Mouse (Mus musculus): Measurements from ENCODE around the gene Lypd8. TPM values are rescaled to one million over a fixed set of nuclear protein-coding genes. Genes with fewer than 3 reads are reported as not detected.

The Lypd8 gene
- polyA plus RNA-seq, 1 experiment from 2014 or later, result 1,152 TPM

- Histone ChIP-seq H3K9me3 (ENCODE audit: control insufficient read depth, low read length) (no peaks in the 10 kb centered on the region), H3K27ac (replicated peaks) (no peak overlapping the region), H3K36me3 (ENCODE audit: control insufficient read depth, insufficient read depth, low read length) (no peaks in the 10 kb centered on the region), H3K9ac (ENCODE audit: low read length) (no peak overlapping the region), H3K4me3 (ENCODE audit: low read depth, low read length) (no peak overlapping the region), H3K4me2 (replicated peaks; ENCODE audit: low read depth) (no peak overlapping the region), H3K27me3 (ENCODE audit: control insufficient read depth, insufficient read depth, low read length) (no peaks in the 10 kb centered on the region), H3K4me1 (replicated peaks; ENCODE audit: control insufficient read depth, insufficient read depth) (no peaks in the 10 kb centered on the region)
- TF ChIP-seq EP300 (optimal IDR thresholded peaks at IDR 0.05) (no peak), CTCF (IDR thresholded peaks at IDR 0.05; ENCODE audit: low read depth) (no peak)
- no peak for ATAC-seq (ENCODE audit: low FRiP score, low TSS enrichment)
- 51% methylated on average over 3 of the region's 3 CpGs for whole genome bisulfite sequencing
- no peak for DNase-seq (ENCODE audit: low spot score)
Measured at GRCm38 (mm10) chr11:58408066-58408465, 29.2 kb downstream of the Lypd8 start.

GRCm38 (mm10) chr11:58418336-58418735, 39.5 kb downstream of the Lypd8 start:
- H3K9ac ChIP-seq (ENCODE audit: low read length), result no peak overlapping the region
- DNase-seq (ENCODE audit: low spot score) (no peak), ATAC-seq (ENCODE audit: low FRiP score, low TSS enrichment) (peak; percentile 51; the same call in 1 of the 2 replicates)
- TF ChIP-seq CTCF (IDR thresholded peaks at IDR 0.05; ENCODE audit: low read depth) (no peak), EP300 (optimal IDR thresholded peaks at IDR 0.05) (no peak)
- no peak overlapping the region for H3K4me2 ChIP-seq (replicated peaks; ENCODE audit: low read depth)
- H3K4me1 ChIP-seq (replicated peaks; ENCODE audit: control insufficient read depth, insufficient read depth), result 0 out of 2 replicates have a peak, but pooled peaks cover 3% of the 10 kb centered on the region
- no peaks in the 10 kb centered on the region for H3K27me3 ChIP-seq (ENCODE audit: control insufficient read depth, insufficient read depth, low read length)
- no peak overlapping the region for H3K4me3 ChIP-seq (ENCODE audit: low read depth, low read length)
- no peaks in the 10 kb centered on the region for H3K36me3 ChIP-seq (ENCODE audit: control insufficient read depth, insufficient read depth, low read length)
- H3K27ac ChIP-seq (replicated peaks), result peak overlapping the region; percentile 41
- WGBS, result 29% methylated on average over 3 of the region's 3 CpGs
- no peaks in the 10 kb centered on the region for H3K9me3 ChIP-seq (ENCODE audit: control insufficient read depth, low read length)

- Histone ChIP-seq H3K9ac (ENCODE audit: low read length) (no peak within 1 kb of the TSS), H3K27me3 (ENCODE audit: control insufficient read depth, insufficient read depth, low read length) (no peaks in the 10 kb centered on the region), H3K36me3 (ENCODE audit: control insufficient read depth, insufficient read depth, low read length) (no peaks in the 10 kb centered on the region), H3K4me1 (replicated peaks; ENCODE audit: control insufficient read depth, insufficient read depth) (0 out of 2 replicates have a peak, but pooled peaks cover 3% of the 10 kb centered on the region), H3K9me3 (ENCODE audit: control insufficient read depth, low read length) (no peaks in the 10 kb centered on the region), H3K4me2 (replicated peaks; ENCODE audit: low read depth) (no peak within 1 kb of the TSS), H3K4me3 (ENCODE audit: low read depth, low read length) (no peak within 1 kb of the TSS), H3K27ac (replicated peaks) (no peak within 1 kb of the TSS)
- ATAC-seq (ENCODE audit: low FRiP score, low TSS enrichment) (no peak), DNase-seq (ENCODE audit: low spot score) (no peak)
- TF ChIP-seq EP300 (optimal IDR thresholded peaks at IDR 0.05) (no peak), CTCF (IDR thresholded peaks at IDR 0.05; ENCODE audit: low read depth) (no peak)
- WGBS, result 24% methylated on average over 1 of the region's 1 CpGs
Measured at GRCm38 (mm10) chr11:58420815-58421214, 42.0 kb downstream of the Lypd8 start, which contains the start of gene 1810065E05Rik. TSS of gene 1810065E05Rik (plus strand) at chr11:58421111.

GRCm38 (mm10) chr11:58432259-58432658, 53.4 kb downstream of the Lypd8 start, which contains the start of gene Gm12253:
TSS of gene Gm12253 (plus strand) at chr11:58432559.
- H3K27ac ChIP-seq (replicated peaks), result no peak within 1 kb of the TSS
- no peaks in the 10 kb centered on the region for H3K27me3 ChIP-seq (ENCODE audit: control insufficient read depth, insufficient read depth, low read length)
- no peaks in the 10 kb centered on the region for H3K9me3 ChIP-seq (ENCODE audit: control insufficient read depth, low read length)
- H3K4me2 ChIP-seq (replicated peaks; ENCODE audit: low read depth), result no peak within 1 kb of the TSS
- H3K9ac ChIP-seq (ENCODE audit: low read length), result no peak within 1 kb of the TSS
- 82% methylated on average over 3 of the region's 3 CpGs for WGBS
- no peaks in the 10 kb centered on the region for H3K4me1 ChIP-seq (replicated peaks; ENCODE audit: control insufficient read depth, insufficient read depth)
- ATAC-seq (ENCODE audit: low FRiP score, low TSS enrichment) (no peak), DNase-seq (ENCODE audit: low spot score) (no peak)
- H3K4me3 ChIP-seq (ENCODE audit: low read depth, low read length), result no peak within 1 kb of the TSS
- TF ChIP-seq CTCF (IDR thresholded peaks at IDR 0.05; ENCODE audit: low read depth) (no peak), EP300 (optimal IDR thresholded peaks at IDR 0.05) (no peak)
- H3K36me3 ChIP-seq (ENCODE audit: control insufficient read depth, insufficient read depth, low read length), result no peaks in the 10 kb centered on the region

- no peaks in the 10 kb centered on the region for H3K9me3 ChIP-seq (ENCODE audit: control insufficient read depth, low read length)
Measured at GRCm38 (mm10) chr11:58437866-58438265, 59.0 kb downstream of the Lypd8 start.

More at GRCm38 (mm10) chr11:58437866-58438265, 59.0 kb downstream of the Lypd8 start:
- no peaks in the 10 kb centered on the region for H3K27me3 ChIP-seq (ENCODE audit: control insufficient read depth, insufficient read depth, low read length)
- H3K4me1 ChIP-seq (replicated peaks; ENCODE audit: control insufficient read depth, insufficient read depth), result no peaks in the 10 kb centered on the region
- no peak overlapping the region for H3K27ac ChIP-seq (replicated peaks)
- no peaks in the 10 kb centered on the region for H3K36me3 ChIP-seq (ENCODE audit: control insufficient read depth, insufficient read depth, low read length)
- DNase-seq (ENCODE audit: low spot score) (no peak), ATAC-seq (ENCODE audit: low FRiP score, low TSS enrichment) (no peak)
- 36% methylated on average over 5 of the region's 5 CpGs for WGBS
- no peak overlapping the region for H3K4me3 ChIP-seq (ENCODE audit: low read depth, low read length)
- no peak overlapping the region for H3K9ac ChIP-seq (ENCODE audit: low read length)
- TF ChIP-seq CTCF (IDR thresholded peaks at IDR 0.05; ENCODE audit: low read depth) (no peak), EP300 (optimal IDR thresholded peaks at IDR 0.05) (no peak)
- H3K4me2 ChIP-seq (replicated peaks; ENCODE audit: low read depth), result no peak overlapping the region

Other genes with a start within 250 kb of the Lypd8 start
- 4.4 and 4.9 TPM in 2 replicates for gene Gemin5, start 210.5 kb upstream of the Lypd8 start, polyA plus RNA-seq (2015; fragmentation: Nextera tagmentation; extraction: Ambion mirVana)
- gene Mrpl22, start 207.4 kb upstream of the Lypd8 start, polyA plus RNA-seq (2015; fragmentation: Nextera tagmentation; extraction: Ambion mirVana), result 96.3 and 98.6 TPM in 2 replicates
- 4.1 and 4.7 TPM in 2 replicates for gene Igtp, start 179.5 kb upstream of the Lypd8 start, polyA plus RNA-seq (2015; fragmentation: Nextera tagmentation; extraction: Ambion mirVana)
- 3.8 and 3.9 TPM in 2 replicates for gene Irgm2, start 179.4 kb upstream of the Lypd8 start, polyA plus RNA-seq (2015; fragmentation: Nextera tagmentation; extraction: Ambion mirVana)
- 0.49 and 0.50 TPM in 2 replicates for gene 4930438A08Rik, start 104.2 kb upstream of the Lypd8 start, polyA plus RNA-seq (2015; fragmentation: Nextera tagmentation; extraction: Ambion mirVana)
- 13.7 and 14.8 TPM in 2 replicates for gene Zfp692, start 72.0 kb upstream of the Lypd8 start, polyA plus RNA-seq (2015; fragmentation: Nextera tagmentation; extraction: Ambion mirVana)
- gene Zfp672, start 48.7 kb upstream of the Lypd8 start, polyA plus RNA-seq (2015; fragmentation: Nextera tagmentation; extraction: Ambion mirVana), result 76.0 and 78.4 TPM in 2 replicates
- gene Sh3bp5l, start 48.3 kb upstream of the Lypd8 start, polyA plus RNA-seq (2015; fragmentation: Nextera tagmentation; extraction: Ambion mirVana), result 33.6 and 34.1 TPM in 2 replicates
- gene 1810065E05Rik, start 42.1 kb downstream of the Lypd8 start, polyA plus RNA-seq (2015; fragmentation: Nextera tagmentation; extraction: Ambion mirVana), result 1.6 and 3.3 TPM in 2 replicates
- not detected in 2 replicates for gene Gm12253, start 53.5 kb downstream of the Lypd8 start, polyA plus RNA-seq (2015; fragmentation: Nextera tagmentation; extraction: Ambion mirVana)
- gene Lypd9, start 73.9 kb downstream of the Lypd8 start, polyA plus RNA-seq (2015; fragmentation: Nextera tagmentation; extraction: Ambion mirVana), result not detected in 2 replicates
- gene Olfr30, start 83.2 kb downstream of the Lypd8 start, polyA plus RNA-seq (2015; fragmentation: Nextera tagmentation; extraction: Ambion mirVana), result not detected in 2 replicates
- gene Olfr332, start 113.5 kb downstream of the Lypd8 start, polyA plus RNA-seq (2015; fragmentation: Nextera tagmentation; extraction: Ambion mirVana), result not detected in 2 replicates
- gene Olfr331, start 123.5 kb downstream of the Lypd8 start, polyA plus RNA-seq (2015; fragmentation: Nextera tagmentation; extraction: Ambion mirVana), result not detected in 2 replicates
- not detected in 2 replicates for gene Olfr330, start 155.8 kb downstream of the Lypd8 start, polyA plus RNA-seq (2015; fragmentation: Nextera tagmentation; extraction: Ambion mirVana)
- not detected in 2 replicates for gene Olfr329-ps, start 167.4 kb downstream of the Lypd8 start, polyA plus RNA-seq (2015; fragmentation: Nextera tagmentation; extraction: Ambion mirVana)
- 0.04 TPM in 1 of 2 replicates, not detected in the other for gene Olfr328, start 176.6 kb downstream of the Lypd8 start, polyA plus RNA-seq (2015; fragmentation: Nextera tagmentation; extraction: Ambion mirVana)
- not detected in 2 replicates for gene Olfr224, start 191.5 kb downstream of the Lypd8 start, polyA plus RNA-seq (2015; fragmentation: Nextera tagmentation; extraction: Ambion mirVana)
- gene Olfr325, start 198.7 kb downstream of the Lypd8 start, polyA plus RNA-seq (2015; fragmentation: Nextera tagmentation; extraction: Ambion mirVana), result not detected in 2 replicates
- gene Olfr324, start 216.1 kb downstream of the Lypd8 start, polyA plus RNA-seq (2015; fragmentation: Nextera tagmentation; extraction: Ambion mirVana), result not detected in 2 replicates
- gene 2210407C18Rik, start 237.0 kb downstream of the Lypd8 start, polyA plus RNA-seq (2015; fragmentation: Nextera tagmentation; extraction: Ambion mirVana), result 1,000 and 1,066 TPM in 2 replicates

Data from stomach, postnatal 0 days (tissue).